Mouse (Mus musculus) gastrocnemius, adult 2 months (tissue): ENCODE measurements around the gene Slc1a1. TPM values are rescaled to one million over a fixed set of nuclear protein-coding genes. Genes with fewer than 3 reads are reported as not detected.

Source experiments
- DNase-seq: peaks from one replicate; pipeline ENCODE4 v3.0.0; 2022
- H3K27ac ChIP-seq: fragments of 200-600 bp; 2 replicates; pipeline ENCODE4 v1.8.1; 2022; ENCODE audit warnings: mild to moderate bottlenecking
- H3K4me3 ChIP-seq: fragments of 200-600 bp; 2 replicates; pipeline ENCODE4 v1.8.1; 2022; ENCODE audit warnings: mild to moderate bottlenecking, moderate library complexity
- CTCF ChIP-seq: fragments of 200-600 bp; IDR thresholded peaks from 2 replicates; pipeline ENCODE4 v1.8.1; 2022; ENCODE audit warnings: antibody characterized with exemption, mild to moderate bottlenecking, moderate library complexity
- intact Hi-C: fragments of 180-260 bp; cut with DNase I; formaldehyde crosslinking; loops from one replicate; pipeline ENCODE4 v1.15.1; 2025
- total RNA-seq, 2 experiments: library from RNA; stranded (reverse); gene quantifications; 2 replicates each; pipeline ENCODE4 v1.2.3; 2021

The Slc1a1 gene
- total RNA-seq, 2 experiments from 2014 or later, result 1.3 to 4.2 TPM

DNA sequence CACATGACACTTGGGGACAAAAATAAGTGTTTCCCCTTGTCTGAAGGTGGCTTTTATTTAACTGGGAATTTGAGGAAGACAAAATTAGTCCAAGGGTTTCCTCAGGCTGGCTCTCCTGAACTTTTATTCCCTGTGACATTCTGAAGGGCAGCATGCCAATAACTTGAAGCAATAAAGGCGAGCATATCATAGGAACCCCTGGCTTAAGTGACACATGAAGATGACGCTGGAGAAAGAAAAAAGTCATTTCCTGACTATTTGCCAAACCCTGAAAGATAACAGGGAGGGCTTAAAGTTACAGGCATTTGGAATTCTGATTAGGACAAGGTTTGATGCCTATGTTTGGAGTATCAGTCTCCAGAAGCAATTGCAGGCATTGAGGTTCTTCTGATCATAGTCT, 112.5 kb downstream of the Slc1a1 start:
- intact Hi-C loops, result no loop called here
- no peak for DNase-seq
- Histone ChIP-seq H3K27ac (no peak overlapping the region), H3K4me3 (no peak overlapping the region)
- no peak for TF ChIP-seq CTCF

DNA sequence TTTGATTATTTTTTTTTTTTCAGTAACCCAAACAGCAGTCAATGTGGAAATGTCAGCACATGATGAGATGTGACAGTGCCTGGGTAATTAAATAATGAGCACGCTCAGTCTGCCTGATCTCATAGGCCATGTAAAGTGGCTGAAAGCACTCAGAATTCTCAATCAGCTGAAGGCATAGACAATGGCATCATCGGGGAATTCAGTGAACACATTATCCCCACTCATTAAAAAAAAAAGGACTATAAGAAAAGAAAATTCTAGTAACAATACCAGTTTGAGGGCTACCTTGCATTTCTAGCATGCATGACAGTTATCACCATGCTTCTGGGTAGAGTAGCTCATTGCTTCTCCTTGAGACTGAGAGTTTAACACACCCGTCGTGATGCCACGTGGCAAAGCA, 116.4 kb downstream of the Slc1a1 start:
- Histone ChIP-seq H3K4me3 (no peak overlapping the region), H3K27ac (no peak overlapping the region)
- intact Hi-C loops, result no loop called here
- TF ChIP-seq CTCF, result no peak
- no peak for DNase-seq

DNA sequence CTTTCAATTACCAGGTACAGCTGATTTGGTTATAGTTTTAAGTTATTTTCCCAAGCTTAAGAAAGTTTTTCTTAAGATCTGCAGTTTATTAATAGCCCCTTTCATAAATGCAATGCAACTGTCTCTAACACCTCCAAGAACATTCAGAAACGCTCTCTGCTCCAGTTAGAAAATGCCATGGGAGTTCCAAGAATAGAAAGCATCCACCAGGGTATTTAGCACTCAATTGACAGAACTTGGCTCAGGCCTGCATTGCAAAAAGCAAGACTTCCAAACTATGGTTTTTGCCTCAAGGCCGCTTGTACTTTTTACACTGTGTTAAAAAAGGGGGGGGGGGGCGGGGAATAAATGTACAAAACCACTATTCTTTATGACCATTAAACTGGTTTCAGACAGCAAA, 128.3 kb downstream of the Slc1a1 start:
- intact Hi-C loops, result loop anchor here (1.0 kb wide), 1 partner anchor 392 kb away; no protein-coding TSS in a partner anchor
- Histone ChIP-seq H3K27ac (peak overlapping the region; percentile 85), H3K4me3 (peak overlapping the region; percentile 93)
- no peak for DNase-seq
- no peak for TF ChIP-seq CTCF

DNA sequence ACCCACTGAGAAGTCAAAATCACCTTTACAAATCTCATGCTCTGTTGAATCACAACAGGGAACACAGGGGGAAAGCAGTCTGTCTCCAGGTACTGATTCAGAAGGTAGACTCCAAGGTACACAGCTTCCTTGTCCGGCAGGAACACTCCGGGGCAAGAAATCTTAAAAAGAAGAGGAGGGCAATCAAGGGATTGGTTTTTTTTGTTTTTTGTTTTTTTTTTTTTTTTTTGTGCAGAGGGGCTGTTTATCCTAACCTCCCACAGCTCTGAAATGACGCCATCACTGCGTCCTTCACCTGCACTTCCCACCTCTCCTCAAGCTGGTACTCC, 128.6 kb downstream of the Slc1a1 start:
- peak overlapping the region; percentile 85 for H3K27ac ChIP-seq
- intact Hi-C loops, result loop anchor here (1.0 kb wide), 1 partner anchor 392 kb away; no protein-coding TSS in a partner anchor
- TF ChIP-seq CTCF, result no peak
- DNase-seq, result no peak
- H3K4me3 ChIP-seq, result peak overlapping the region; percentile 93

Other genes with a start within 250 kb of the Slc1a1 start
- 1 to 10 TPM in 1 of 2 experiments, under 1 TPM in 1; 0.61 to 1.2 TPM for gene Glis3, start 155.0 kb upstream of the Slc1a1 start, total RNA-seq
- gene Plpp6, start 128.9 kb downstream of the Slc1a1 start, total RNA-seq, result 1 to 10 TPM; 1.8 to 1.9 TPM
- gene 4430402I18Rik, start 132.8 kb downstream of the Slc1a1 start, total RNA-seq, result 1 to 10 TPM; 2.1 to 2.6 TPM
- 10 to 100 TPM; 44.8 to 55.5 TPM for gene Cdc37l1, start 155.3 kb downstream of the Slc1a1 start, total RNA-seq
- 10 to 100 TPM; 38.1 to 54.4 TPM for gene Ak3, start 212.9 kb downstream of the Slc1a1 start, total RNA-seq